In genomic region chr5:53359887-53360286, GRCm38 (mm10) we compare ENCODE assay signal across 18 mouse cellular contexts.
"Had no signal": no experiment of that assay in that cellular context is flagged by ENCODE, and none has a peak within 500 bp of the region (broad histone marks: within the 10 kb centered on the region; RNA-seq: fewer than 3 reads in every experiment).

No protein-coding gene starts in this region.

- H3K4me3 ChIP-seq: megakaryocyte, embryonic 14.5 days; midbrain, embryonic 13.5 days; midbrain, embryonic 15.5 days; myocyte; neural tube, embryonic 13.5 days; neural tube, embryonic 15.5 days; stomach, embryonic 15.5 days had no signal

- H3K4me2 ChIP-seq: lung, embryonic 14.5 days; midbrain, embryonic 11.5 days; midbrain, embryonic 13.5 days; midbrain, embryonic 15.5 days; neural tube, embryonic 13.5 days; neural tube, embryonic 15.5 days; stomach, embryonic 15.5 days had no signal

- ATAC-seq: midbrain, embryonic 13.5 days; midbrain, embryonic 15.5 days had no signal

- DNase-seq: lung, adult 18-20 months; lung, embryonic 14.5 days; lung, postnatal 14 days; lung, postnatal 36 days; retina, postnatal 1 day; right cerebral cortex, adult 18-20 months; right cerebral cortex, postnatal 14 days; thymus, adult 18-20 months; thymus, postnatal 14 days; thymus, postnatal 36 days had no signal

- H3K27me3 ChIP-seq: midbrain, embryonic 13.5 days; midbrain, embryonic 15.5 days; neural tube, embryonic 13.5 days; neural tube, embryonic 15.5 days; stomach, embryonic 15.5 days had no signal

- H3K9me3 ChIP-seq: megakaryocyte, embryonic 14.5 days; midbrain, embryonic 13.5 days; midbrain, embryonic 15.5 days; neural tube, embryonic 13.5 days; neural tube, embryonic 15.5 days; stomach, embryonic 15.5 days had no signal

- H3K4me1 ChIP-seq: midbrain, embryonic 13.5 days; midbrain, embryonic 15.5 days; neural tube, embryonic 13.5 days; stomach, embryonic 15.5 days had no signal

- H3K27ac ChIP-seq: midbrain, embryonic 13.5 days; midbrain, embryonic 15.5 days; neural tube, embryonic 13.5 days; neural tube, embryonic 15.5 days; stomach, embryonic 15.5 days had no signal

- H3K36me3 ChIP-seq: midbrain, embryonic 13.5 days; midbrain, embryonic 15.5 days; neural tube, embryonic 13.5 days; neural tube, embryonic 15.5 days; stomach, embryonic 15.5 days had no signal

- H3K9ac ChIP-seq: lung, embryonic 14.5 days; midbrain, embryonic 13.5 days; midbrain, embryonic 15.5 days; neural tube, embryonic 13.5 days; neural tube, embryonic 15.5 days; stomach, embryonic 15.5 days had no signal
